Mouse (Mus musculus) layer of hippocampus, postnatal 14 days (tissue): Measurements from ENCODE around the gene Tcp11l2. TPM values are rescaled to one million over a fixed set of nuclear protein-coding genes. Genes with fewer than 3 reads are reported as not detected.

Source experiments
- DNase-seq, 2 experiments: peaks; one replicate each; pipeline ENCODE4 v3.0.0; 2021 to 2022; ENCODE audit warnings: low spot score in 2 of 2, mixed read lengths in 1 of 2
- total RNA-seq, 2 experiments: library from RNA; stranded (reverse); gene quantifications; 2 replicates each; pipeline ENCODE4 v1.2.3; 2021

Gene Tcp11l2
- total RNA-seq, 2 experiments from 2014 or later = 24.5 to 25.2 TPM

GRCm38 (mm10) chr10:84597127-84597785, 20.8 kb downstream of the Tcp11l2 start:
- no peak for DNase-seq

- no peak for DNase-seq
Measured at GRCm38 (mm10) chr10:84598172-84598571, 21.7 kb downstream of the Tcp11l2 start.

GRCm38 (mm10) chr10:84600136-84600535, 23.7 kb downstream of the Tcp11l2 start:
- DNase-seq = no peak

GRCm38 (mm10) chr10:84604335-84604734, 27.9 kb downstream of the Tcp11l2 start:
- no peak for DNase-seq

GRCm38 (mm10) chr10:84608361-84608760, 31.9 kb downstream of the Tcp11l2 start:
- DNase-seq = no peak

- DNase-seq = no peak
Measured at GRCm38 (mm10) chr10:84610324-84610723, 33.9 kb downstream of the Tcp11l2 start.

- no peak for DNase-seq
Measured at GRCm38 (mm10) chr10:84610783-84611182, 34.4 kb downstream of the Tcp11l2 start.

GRCm38 (mm10) chr10:84611664-84612063, 35.2 kb downstream of the Tcp11l2 start:
- no peak for DNase-seq

GRCm38 (mm10) chr10:84612281-84612680, 35.9 kb downstream of the Tcp11l2 start:
- no peak for DNase-seq

- DNase-seq = no peak
Measured at GRCm38 (mm10) chr10:84613366-84613765, 36.9 kb downstream of the Tcp11l2 start.

- no peak for DNase-seq
Measured at GRCm38 (mm10) chr10:84615076-84615475, 38.6 kb downstream of the Tcp11l2 start.

GRCm38 (mm10) chr10:84621826-84622790, 45.7 kb downstream of the Tcp11l2 start, which contains the start of gene Polr3b:
Gene Polr3b, plus strand, starts transcription at chr10:84622292.
- DNase-seq = peak; percentile 97

- peak in 1 of 2 experiments; percentile 16 for DNase-seq
Measured at GRCm38 (mm10) chr10:84631182-84631581, 54.8 kb downstream of the Tcp11l2 start.

GRCm38 (mm10) chr10:84632005-84632404, 55.6 kb downstream of the Tcp11l2 start:
- DNase-seq = no peak

- no peak for DNase-seq
Measured at GRCm38 (mm10) chr10:84636656-84637055, 60.2 kb downstream of the Tcp11l2 start.

GRCm38 (mm10) chr10:84638382-84638781, 62.0 kb downstream of the Tcp11l2 start:
- no peak for DNase-seq

- no peak for DNase-seq
Measured at GRCm38 (mm10) chr10:84639525-84640287, 63.3 kb downstream of the Tcp11l2 start.

GRCm38 (mm10) chr10:84640861-84641260, 64.4 kb downstream of the Tcp11l2 start:
- DNase-seq = no peak

GRCm38 (mm10) chr10:84641576-84641975, 65.2 kb downstream of the Tcp11l2 start:
- no peak for DNase-seq

- no peak for DNase-seq
Measured at GRCm38 (mm10) chr10:84645940-84646339, 69.5 kb downstream of the Tcp11l2 start.

- DNase-seq = peak; percentile 46 to 71
Measured at GRCm38 (mm10) chr10:84646506-84647102, 70.2 kb downstream of the Tcp11l2 start.
